Mouse (Mus musculus) lung, adult 18-20 months (tissue): Measurements from ENCODE around the gene Sbno1.
A peak's percentile ranks its signal among the peaks of the same experiment; 100 is the strongest.

Source experiments
- DNase-seq, 2 experiments: peaks; one replicate each; pipeline ENCODE4 v3.0.0; 2022; ENCODE audit warnings: mixed read lengths in 2 of 2

The Sbno1 gene

DNA sequence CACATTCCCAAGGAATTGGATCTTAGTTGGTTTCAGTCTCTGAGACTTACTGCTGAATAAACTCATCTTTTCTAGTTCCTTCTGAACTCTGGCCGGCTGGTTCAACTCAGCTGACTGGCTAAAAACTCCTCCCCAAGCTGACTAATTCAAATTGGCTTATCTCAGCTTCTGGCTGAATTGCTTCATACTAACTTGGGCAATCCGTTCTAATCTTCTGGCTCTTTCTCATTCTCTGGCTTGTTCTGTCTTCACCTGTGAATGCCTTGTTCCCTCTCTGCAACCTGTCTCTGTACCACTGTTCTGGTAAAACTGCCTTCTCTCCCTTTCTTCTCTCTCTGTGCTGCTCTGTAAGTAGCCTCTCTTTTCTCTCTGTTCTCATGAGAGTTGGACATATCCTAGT is 16.8 kb upstream of the Sbno1 start:
- no peak for DNase-seq

DNA sequence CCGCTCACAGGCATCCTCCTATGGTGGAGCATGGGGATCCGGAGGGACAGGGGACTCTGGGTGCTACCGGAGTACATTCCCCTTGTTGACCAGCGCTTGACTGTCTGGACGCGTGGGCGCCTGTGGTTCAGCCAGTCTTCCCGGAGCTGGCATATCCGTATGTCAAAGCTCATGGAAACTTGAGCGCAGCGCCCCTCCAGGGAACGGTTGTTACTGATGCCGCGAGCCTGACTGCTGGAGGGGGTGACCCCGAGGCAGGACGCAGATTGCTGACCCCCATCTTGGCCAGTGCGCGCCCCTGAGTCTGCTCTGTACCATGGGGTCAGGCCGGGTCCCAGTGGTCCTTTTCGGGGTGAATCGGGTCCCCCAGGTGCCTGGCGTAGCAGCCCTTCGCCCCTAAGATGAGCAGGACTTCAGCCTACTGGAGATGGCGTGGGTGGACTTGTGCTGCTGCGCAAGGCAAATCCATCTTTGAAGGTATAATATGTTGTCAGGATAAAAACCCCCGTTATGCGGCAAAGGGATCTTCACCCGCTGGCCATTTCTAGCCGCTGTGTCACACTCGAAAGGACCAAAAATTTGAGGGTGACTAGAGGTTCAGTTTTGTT is 14.4 kb upstream of the Sbno1 start:
- DNase-seq, result peak in 1 of 2 experiments; percentile 60

DNA sequence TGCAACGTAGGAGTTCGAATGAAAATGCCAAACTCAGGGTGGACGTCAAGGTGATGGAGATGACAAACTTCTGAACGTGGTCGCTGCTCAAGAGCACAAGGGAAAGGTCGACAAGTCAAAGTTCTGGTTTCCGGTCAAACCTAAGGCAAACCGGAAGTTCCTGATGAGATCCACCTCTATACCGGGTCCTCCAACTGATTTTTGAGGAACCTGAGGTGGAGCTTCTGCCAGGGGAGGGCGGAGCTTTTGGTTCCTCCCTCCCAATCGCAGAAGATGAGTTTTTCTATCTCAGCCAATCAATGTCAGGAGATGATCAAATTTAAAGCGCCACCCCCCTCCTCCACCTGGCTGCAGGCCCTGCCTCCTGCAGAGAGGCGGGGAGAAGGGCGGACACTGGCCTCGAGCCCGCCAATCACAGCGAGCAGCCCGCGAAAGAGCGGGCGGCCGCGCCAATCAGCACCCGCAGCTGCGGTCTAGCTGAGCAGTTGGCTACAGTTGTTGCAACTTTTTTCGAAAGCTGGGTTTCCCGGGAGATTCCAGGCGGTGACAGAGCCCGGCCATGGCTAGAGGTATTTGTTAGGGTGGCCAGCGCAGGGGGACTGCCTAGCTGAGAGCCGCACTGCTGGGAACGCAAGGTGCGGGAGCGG is 13.8 kb upstream of the Sbno1 start, which contains the start of gene Kmt5a:
Gene Kmt5a (plus strand): TSS at position 484 of the 647 bp plus-strand sequence.
- peak; percentile 95 to 96 for DNase-seq

DNA sequence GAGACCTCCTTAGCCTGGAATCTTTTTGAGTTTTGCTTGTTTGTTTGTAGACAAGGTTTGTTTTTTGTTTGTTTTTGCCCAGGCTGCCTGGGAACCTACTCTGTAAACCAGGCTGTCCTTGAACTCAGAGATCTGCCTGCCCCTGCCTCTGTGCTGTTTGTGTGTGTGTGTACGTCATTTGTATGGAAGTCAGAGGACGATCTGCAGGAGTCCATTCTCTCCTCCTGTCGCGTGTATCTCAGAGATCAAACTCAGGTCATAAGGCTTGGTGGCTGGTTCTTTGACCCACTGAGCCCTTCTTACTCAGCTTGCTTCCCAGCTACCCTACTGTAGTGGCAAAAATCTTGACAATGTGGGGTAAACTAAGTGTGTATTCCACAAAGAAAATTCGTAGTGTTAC is 12.9 kb upstream of the Sbno1 start:
- DNase-seq, result no peak

DNA sequence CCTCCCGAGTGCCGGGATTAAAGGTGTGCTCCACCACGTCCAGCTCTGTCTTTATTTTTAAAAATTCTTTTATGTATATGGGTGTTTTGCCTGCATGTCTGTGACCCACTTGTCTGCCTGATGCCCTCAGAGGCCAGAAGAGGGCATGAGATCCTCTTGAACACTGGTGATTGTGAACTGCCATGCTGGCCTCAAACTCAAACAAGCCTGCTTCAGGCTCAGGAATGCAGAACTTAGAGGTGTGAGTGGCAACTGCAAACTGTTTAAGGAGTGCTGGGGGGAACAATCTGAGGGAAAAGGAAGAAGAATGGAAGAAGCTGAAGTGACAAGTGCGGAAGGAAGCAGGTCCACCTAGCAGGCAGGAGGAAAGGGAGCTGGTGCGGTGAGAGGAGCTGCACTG is 12.4 kb upstream of the Sbno1 start:
- peak; percentile 63 to 74 for DNase-seq

DNA sequence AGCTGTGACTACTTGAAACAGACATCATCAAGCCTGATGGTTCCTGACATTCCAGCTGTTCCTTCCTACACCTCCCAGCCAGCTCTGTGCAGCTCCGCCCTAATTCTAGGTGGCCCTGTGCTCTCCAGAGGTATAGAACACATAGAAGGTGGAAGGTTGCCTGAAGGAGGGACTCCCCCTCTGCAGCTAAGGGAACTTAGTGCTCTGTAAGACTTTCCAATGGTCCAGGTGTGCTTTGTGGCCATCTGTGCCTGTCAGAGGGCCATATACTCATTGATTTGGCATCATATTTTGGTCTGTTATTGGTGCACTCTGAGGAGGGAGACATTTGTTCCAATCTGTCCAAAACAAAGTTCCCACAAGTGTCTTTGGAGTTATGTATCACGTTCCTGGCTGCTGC is 7.2 kb upstream of the Sbno1 start:
- no peak for DNase-seq

DNA sequence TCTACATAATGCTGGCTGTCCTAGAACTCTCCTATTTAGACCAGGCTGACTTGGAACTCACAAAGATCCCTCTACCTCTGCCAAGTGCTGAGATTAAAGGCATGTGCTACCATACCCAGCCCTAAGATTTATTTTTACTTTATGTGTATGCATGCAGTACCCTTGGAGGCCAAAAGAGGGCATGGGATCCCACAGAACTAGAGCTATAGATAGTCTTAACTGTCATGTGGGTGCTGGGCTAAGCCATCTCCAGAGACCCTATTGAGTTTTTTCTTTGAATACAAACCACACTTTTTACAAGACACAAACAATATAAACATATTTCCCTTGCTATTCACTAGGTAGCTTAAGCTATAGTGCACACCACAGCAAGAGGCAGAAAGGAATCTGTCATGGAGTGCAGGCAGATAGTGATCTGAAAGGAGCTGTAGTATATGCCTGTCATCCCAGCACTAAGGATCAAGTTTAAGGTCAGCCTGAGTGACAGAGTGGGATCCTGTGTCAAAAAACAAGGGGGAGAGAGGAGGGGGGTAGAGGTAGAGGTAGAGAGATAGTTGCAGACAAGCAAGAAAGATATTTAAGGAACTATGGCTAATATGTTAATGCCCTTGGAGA is 6.7 kb upstream of the Sbno1 start:
- peak; percentile 57 to 68 for DNase-seq

DNA sequence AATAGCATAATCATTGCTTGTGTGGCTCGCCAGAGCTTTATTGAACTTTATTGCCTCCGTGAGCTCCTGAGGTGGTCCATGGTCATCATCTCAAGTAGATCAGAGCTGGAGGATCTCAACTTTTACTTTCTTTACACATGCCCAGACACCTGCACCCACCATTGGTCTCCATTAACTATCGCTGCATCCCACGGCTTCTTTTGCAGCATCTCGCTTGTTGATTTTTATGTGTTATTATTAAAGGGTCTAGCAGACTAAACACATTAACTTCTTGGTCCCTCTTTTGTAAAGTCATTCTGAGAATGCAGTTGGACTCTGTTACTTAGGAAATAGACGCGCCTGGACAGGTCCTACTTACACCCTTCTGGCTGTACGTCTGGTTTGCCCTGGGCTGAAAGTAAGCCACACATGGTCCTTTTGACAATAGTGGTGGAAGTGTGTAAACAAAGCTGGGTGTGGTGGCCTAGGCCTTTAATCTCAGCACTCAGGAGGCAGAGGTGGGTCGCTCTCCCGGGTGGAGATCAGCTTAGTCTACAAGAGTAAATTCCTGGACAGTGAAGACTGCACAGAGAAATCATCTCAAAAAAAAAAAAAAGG is 772 bp upstream of the Sbno1 start:
- peak; percentile 16 to 36 for DNase-seq

DNA sequence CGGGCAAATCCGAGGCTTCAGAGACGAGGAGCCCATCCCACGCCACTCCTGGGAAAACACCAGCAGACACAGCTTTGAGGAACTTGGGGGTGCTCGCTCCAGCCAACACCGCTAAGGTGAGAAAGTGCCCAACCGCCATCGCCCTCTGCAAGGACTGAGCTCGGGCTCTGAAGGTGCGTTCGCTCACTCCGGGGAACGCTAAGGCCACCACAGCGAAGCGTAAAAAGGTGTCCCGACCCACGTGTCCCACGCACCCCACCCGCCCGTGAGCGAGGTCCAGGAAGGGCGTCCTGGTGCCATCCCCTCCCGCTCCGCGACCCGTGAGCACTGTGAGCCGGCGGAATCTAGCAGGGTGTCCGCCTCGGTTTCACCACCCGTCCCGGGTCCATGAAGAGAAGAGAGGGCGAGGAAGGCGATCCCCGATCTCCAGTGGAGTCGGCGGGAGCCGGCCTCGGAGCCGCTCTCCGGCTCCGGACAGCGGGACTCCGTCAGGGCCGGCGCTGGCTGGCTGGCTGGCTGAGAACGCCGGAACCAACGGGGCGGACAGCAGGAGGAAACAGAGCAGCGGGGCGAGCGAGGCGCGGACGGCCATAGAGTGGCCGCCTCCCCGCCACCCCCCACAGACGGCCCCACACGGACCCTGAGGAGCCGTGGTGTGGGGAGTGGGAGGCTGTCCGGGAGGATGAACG is 934 bp downstream of the Sbno1 start:
- peak; percentile 18 to 27 for DNase-seq

DNA sequence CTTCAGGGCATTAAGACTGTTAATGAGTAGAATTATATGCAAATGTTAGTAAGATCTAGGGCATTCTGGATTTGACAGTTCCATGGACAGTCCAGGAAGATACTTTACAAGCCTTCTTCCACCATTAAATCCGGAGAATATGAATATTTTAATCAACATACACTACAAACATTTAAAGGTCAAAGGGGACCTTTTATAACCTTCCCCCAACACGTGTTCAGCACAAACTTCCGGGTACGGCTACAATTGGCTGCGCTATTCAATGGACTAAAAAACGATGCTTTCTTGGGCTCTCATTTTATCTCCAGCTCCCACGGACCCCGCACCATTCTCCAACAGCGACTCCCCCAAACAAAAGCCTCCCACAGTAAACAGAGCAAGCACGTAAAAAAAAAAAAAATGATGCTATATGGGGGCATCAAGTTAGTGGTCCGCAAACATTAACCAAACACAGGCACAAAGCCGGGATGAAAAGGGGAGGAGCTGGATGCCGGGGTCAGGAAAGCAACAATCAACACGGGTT is 1.5 kb downstream of the Sbno1 start:
- DNase-seq, result peak in 1 of 2 experiments; percentile 16

DNA sequence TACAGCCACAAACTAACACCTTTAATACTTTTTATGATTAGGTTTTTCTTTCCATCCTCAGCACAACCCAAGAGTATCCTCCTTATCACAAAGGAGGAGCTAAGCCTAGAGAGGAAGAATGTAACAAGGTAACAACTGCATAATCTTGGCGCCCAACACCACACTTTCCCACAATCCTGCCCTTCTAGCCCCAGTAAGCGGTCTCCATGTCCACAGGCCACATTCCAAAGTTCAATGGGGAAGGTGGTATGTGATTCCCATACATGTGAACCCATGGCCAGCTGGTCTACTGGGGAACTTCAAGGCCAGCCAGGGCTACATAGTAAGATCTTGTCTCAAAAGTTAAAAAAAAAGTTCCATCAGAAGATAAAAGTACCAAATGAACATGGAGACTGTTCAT is 4.0 kb downstream of the Sbno1 start:
- DNase-seq, result no peak

DNA sequence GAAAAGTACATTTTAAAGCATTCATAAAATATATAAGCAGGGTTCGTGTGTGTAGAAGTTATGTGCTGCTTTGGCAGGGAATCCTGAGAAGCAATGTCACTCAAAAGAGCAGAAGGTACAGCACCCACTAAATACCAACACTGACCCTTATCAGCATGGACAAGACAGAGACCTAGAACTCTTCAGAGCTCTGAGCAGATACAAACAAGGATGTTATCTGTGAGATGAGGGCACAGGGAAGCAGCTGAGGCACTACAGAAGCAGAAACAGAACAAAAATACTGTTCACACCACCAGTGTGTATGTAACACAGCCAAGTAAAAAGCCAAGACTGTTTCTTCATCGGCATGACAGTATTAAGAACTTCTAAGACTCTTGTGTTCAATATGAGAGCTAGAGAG is 6.9 kb downstream of the Sbno1 start:
- DNase-seq, result no peak

DNA sequence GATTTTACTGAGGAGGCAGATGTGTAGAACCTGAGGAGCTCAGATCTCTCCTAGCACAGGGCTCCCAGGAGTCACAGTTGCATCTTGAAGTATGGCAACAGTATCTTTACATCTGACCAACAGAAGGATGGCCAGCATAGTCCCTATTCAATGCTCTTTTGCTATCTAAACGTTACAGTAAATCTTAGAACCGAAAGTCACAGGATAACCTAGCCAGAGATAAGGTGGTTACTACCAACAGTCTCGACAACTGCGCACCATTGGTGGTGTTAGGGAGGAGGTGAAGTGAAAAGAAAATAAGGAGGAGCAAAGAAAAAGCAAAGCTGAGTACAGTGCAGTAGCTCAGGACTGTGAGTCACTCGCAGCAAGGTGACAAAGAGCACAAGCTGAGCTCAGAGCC is 13.6 kb downstream of the Sbno1 start:
- no peak for DNase-seq

DNA sequence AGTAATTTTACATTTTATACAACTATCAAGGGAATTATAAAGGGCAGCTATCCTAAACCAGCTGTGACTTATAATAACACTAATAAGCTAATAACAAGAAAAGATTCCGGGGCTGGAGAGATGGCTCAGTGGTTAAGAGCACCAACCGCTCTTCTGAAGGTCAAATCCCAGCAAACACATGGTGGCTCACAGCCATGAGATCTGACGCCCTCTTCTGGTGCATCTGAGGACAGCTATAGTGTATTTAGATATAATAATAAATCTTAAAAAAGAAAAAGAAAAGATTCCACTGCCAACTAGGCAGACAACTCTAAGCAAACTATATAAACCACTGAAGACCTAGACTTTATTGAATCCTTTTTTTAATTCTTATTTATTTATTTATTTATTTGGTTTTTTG is 15.0 kb downstream of the Sbno1 start:
- DNase-seq, result no peak

DNA sequence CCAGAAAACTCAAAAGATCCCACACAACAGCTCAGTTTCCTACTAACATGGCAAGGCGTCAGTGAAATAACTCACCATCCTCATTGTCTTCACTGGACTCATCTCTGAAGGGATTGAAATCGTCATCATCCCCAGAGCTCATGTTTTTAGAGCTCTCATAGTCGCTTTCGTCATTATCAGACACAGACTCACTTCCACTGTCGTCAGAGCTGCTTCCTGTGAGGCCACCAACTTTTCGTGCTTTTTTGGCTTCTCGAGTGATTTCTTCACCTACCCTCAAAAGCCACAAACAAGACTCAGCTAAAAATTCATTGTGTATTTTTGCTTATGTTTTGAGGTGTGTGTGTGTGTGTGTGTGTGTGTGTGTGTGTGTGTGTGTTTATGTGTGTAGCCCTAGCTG is 32.1 kb downstream of the Sbno1 start:
- no peak for DNase-seq

DNA sequence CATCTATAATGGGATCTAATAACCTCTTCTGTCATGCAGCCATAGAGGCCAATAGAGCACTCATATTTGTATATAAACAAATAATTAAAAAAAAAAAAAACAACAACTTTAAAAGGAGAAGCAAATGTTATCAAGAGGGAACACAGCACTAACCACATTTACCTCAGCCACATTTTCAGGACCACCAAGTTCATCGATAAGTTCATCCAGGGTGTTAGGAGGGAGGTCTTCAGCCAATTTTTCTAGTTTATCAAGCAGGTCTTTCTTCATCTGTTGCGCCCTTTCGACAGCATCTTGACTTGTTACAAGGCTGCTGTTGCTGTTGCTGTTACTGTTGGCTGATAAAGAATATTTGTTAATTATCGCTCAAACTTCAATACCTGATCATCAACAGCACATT is 33.4 kb downstream of the Sbno1 start:
- no peak for DNase-seq

DNA sequence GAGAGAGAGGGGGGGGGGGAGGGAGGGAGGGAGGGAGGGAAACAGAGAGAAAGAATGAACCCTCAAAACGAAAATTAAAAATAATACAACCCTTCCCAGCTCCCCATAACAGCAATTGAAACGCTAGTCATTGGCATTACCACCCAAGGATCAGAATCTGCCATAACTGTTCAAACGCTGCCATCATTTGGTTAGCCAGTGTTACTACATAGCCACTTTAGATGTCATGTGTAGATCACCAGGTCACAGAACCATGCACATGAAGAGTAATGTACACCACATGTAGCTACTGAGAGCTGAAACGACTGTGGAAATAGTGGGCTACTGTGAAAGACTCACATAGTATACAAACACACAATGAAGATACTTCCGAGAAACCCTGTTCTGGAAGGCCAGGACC is 37.9 kb downstream of the Sbno1 start:
- DNase-seq, result no peak

DNA sequence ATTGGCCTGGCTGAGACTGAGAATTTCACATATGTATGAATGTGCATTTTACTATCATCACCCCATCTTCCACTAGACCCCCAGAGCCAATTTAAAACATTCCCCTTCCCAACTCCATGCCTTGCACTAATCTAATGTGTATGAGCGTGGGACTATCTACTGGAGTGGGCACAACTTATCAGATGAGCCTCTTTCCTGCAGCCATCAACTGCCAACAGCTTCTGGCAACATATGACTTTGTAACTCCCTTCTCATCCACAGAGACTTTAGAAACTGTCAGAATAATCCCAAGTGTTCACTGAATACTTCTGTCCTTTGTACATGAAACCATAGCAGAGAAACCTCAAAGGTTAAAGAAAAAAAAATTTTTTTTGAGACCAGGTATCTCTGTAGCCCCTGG is 45.7 kb downstream of the Sbno1 start:
- DNase-seq, result no peak

DNA sequence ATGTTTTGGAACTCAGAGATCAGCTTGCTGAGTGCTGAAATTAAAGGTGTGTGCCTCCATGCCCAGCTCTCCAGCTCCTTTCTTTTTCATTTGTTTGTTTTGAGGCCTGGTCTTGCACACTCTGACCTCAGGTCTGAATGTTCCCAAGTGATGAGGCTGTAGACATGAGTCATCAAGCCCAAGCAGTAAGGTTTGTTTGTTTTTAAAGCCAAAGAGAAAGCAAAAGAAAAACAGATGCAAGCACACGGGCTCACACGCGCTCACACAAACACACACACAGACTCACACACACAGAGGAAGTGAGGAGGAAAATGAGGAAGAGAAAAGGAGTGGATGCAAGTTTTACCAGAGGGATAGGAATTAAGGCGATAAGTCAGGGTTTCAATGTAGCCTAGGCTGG is 48.7 kb downstream of the Sbno1 start:
- DNase-seq, result peak in 1 of 2 experiments; percentile 25

DNA sequence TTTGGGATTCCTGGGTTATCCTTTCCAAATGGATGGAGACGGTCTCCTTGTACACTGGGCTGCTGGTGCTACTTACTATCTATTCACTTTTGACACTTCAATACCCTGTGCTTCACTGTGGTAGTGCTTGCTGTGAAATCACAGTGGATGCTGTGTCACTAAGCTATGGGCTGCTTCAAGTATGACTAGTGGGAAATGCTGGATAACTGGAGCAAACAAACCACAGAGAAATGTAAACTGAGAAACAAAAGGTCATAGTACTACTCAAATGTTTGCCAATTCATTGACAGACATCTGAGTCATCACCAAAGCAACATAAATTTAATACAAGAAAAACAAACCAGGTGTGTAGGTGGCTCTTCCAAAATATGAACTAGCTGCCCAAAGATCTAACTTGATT is 49.4 kb downstream of the Sbno1 start:
- no peak for DNase-seq

DNA sequence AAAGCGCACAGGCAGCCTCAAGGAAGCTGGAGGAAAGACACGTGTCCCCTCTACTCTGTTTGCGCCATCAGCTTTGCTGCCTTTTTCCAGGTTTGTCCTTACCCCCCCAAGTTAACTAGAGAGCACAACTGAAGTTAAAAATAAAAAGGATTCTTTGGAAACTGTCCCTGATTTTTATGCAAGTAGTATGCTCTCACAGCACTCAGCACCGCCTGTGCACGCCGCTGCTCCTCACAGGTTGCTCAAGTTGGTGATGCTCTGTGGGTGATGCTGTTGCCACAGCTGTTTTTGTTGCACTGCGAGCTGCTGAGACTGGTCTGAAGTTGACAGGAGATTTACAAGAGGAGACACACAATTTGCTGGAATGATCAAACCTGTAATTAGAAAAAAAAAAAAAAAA is 51.5 kb downstream of the Sbno1 start:
- no peak for DNase-seq

DNA sequence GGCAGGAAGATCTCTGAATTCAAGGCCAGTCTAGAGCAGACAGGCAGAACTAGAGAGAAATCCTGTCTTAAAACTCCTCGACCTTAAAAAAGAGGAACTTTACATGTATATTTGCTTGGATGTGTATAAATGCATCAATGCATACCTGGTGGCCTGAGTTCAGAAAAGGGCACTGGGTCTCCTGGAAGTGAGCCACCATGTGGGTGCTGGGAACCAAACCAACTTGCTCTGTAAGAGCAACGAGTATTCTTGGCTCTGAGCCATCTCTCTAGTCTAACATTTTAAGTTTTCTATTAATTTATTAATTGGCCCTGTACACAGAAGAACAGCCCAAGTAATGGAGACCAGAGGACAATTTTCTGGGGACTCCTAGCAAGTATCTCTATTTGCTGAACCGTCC is 59.1 kb downstream of the Sbno1 start:
- no peak for DNase-seq

DNA sequence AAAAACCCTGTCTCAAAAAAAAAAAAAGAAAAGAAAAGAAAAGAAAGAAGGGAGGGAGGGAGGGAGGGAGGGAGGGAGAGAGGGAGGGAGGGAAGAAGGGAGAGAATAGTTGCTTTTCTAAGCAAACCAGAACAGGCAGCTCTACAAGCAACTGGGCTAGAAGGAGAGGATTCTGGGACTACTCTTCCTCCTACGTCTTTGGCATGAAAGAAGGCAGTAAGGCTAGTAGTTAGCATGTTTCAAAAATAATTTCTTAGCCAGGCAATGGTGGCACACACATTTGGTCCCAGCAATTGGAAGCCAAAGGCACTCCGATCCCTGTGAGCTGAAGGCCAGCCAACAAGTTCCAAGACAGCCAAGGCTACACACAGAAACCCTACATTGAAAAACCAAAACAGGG is 60.0 kb downstream of the Sbno1 start:
- DNase-seq, result no peak
